Mouse (Mus musculus) spleen, adult 2 months (tissue): Measurements from ENCODE around the gene Golga2.

Source experiments
- CTCF ChIP-seq: fragments of 200-500 bp; IDR thresholded peaks from 2 replicates; pipeline ENCODE4 v1.5.1; 2011; ENCODE audit warnings: mild to moderate bottlenecking, inconsistent platforms; ENCODE audit not compliant: insufficient read depth, insufficient read length, insufficient replicate concordance; ENCODE audit errors: extremely low read depth
- POLR2A ChIP-seq: fragments of 200-500 bp; IDR thresholded peaks from 2 replicates; pipeline ENCODE4 v1.6.1; 2011; ENCODE audit warnings: low read depth, low read length, inconsistent platforms

- TF ChIP-seq POLR2A (no peak), CTCF (no peak)
These were observed 52.9 kb downstream of the Golga2 start for GRCm38 (mm10) chr2:32339912-32340642.
